Mouse (Mus musculus) bone marrow macrophage, adult 2 months (primary cell): Measurements from ENCODE around the gene Slc4a5.

Experiments used
- CTCF ChIP-seq: IDR thresholded peaks from 2 replicates; pipeline ENCODE4 v1.5.1; 2012; ENCODE audit warnings: low read depth, mild to moderate bottlenecking, low read length, moderate library complexity
- POLR2A ChIP-seq: IDR thresholded peaks from 2 replicates; pipeline ENCODE4 v1.6.1; 2012; ENCODE audit warnings: mild to moderate bottlenecking, low read depth, low read length, borderline replicate concordance

- TF ChIP-seq POLR2A (no peak), CTCF (no peak; the same call in 1 of the 2 replicates)
Measured at GRCm38 (mm10) chr6:83268144-83269010, 48.7 kb downstream of the Slc4a5 start.
